Mouse (Mus musculus) ES-Bruce4 (cell line): ENCODE data around the gene Drg1.
"Not testable (repeated sequence)": the region's sequence is repeated elsewhere in the genome, so short reads cannot be mapped to it uniquely, and the experiment has no call there.

Source experiments
- CTCF ChIP-seq: IDR thresholded peaks from one replicate; pipeline ENCODE4 v1.8.1; 2011; ENCODE audit warnings: low read depth, low read length
- EP300 ChIP-seq: IDR thresholded peaks from 2 replicates; pipeline ENCODE4 v1.6.1; 2011; ENCODE audit warnings: low read depth, low read length; ENCODE audit not compliant: insufficient read depth
- POLR2A ChIP-seq: IDR thresholded peaks from one replicate; pipeline ENCODE4 v1.8.1; 2011; ENCODE audit warnings: low read length; ENCODE audit not compliant: insufficient read depth

DNA sequence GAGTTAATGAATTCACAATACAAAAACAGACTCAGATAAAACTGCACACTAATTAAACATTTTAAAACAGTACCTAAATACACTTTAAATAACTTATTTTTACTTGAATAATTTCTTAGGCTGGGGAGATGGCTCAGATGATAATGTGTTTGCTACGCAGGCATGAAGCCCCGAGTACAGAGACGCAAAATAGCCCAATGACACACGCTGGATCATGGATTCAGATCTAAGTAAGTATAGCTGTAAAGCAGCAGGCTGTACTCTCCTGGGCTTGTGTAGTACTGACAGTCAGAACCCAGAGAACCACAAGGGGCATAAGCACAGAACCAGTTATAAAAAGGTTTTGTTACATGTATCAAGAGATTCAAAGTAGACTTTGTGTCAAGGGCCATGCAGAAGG lies 99.1 kb downstream of the Drg1 start:
- TF ChIP-seq CTCF, EP300, POLR2A: not testable (repeated sequence)
